Mouse (Mus musculus): ENCODE measurements around the gene Agtpbp1. TPM values are rescaled to one million over a fixed set of nuclear protein-coding genes. Genes with fewer than 3 reads are reported as not detected.
A peak's percentile ranks its signal among the peaks of the same experiment; 100 is the strongest.

Agtpbp1 gene
- polyA plus RNA-seq, 1 experiment from 2014 or later, result 10.6 TPM

- no peak overlapping the region for H3K27ac ChIP-seq (replicated peaks; ENCODE audit: low read depth, low read length)
- H3K4me2 ChIP-seq (ENCODE audit: low read depth, severe bottlenecking), result no peak overlapping the region
- no peak for DNase-seq (ENCODE audit: low spot score)
- WGBS, result 87% methylated on average over 5 of the region's 5 CpGs
- H3K4me3 ChIP-seq (ENCODE audit: low read depth, low read length), result no peak overlapping the region
- H3K36me3 ChIP-seq (ENCODE audit: control insufficient read depth, insufficient read depth, low read length), result no peaks in the 10 kb centered on the region
- no peaks in the 10 kb centered on the region for H3K9me3 ChIP-seq (ENCODE audit: control insufficient read depth, low read length)
- H3K27me3 ChIP-seq (ENCODE audit: control insufficient read depth, insufficient read depth, low read length), result no peaks in the 10 kb centered on the region
- no peak for ATAC-seq (ENCODE audit: insufficient number of reproducible peaks, low FRiP score, low TSS enrichment, low read depth)
- H3K4me1 ChIP-seq (ENCODE audit: control insufficient read depth, insufficient read depth, low read length), result no peaks in the 10 kb centered on the region
- no peak overlapping the region for H3K9ac ChIP-seq (ENCODE audit: low read length)
Measured at GRCm38 (mm10) chr13:59445179-59445578, 139.8 kb downstream of the Agtpbp1 start.

GRCm38 (mm10) chr13:59444371-59444770, 140.7 kb downstream of the Agtpbp1 start:
- H3K9me3 ChIP-seq (ENCODE audit: control insufficient read depth, low read length), result no peaks in the 10 kb centered on the region
- H3K4me3 ChIP-seq (ENCODE audit: low read depth, low read length), result no peak overlapping the region
- no peak overlapping the region for H3K27ac ChIP-seq (replicated peaks; ENCODE audit: low read depth, low read length)
- WGBS, result 85% methylated on average over 6 of the region's 6 CpGs
- DNase-seq (ENCODE audit: low spot score), result no peak
- H3K27me3 ChIP-seq (ENCODE audit: control insufficient read depth, insufficient read depth, low read length), result no peaks in the 10 kb centered on the region
- ATAC-seq (ENCODE audit: insufficient number of reproducible peaks, low FRiP score, low TSS enrichment, low read depth), result no peak
- no peak overlapping the region for H3K9ac ChIP-seq (ENCODE audit: low read length)
- no peaks in the 10 kb centered on the region for H3K4me1 ChIP-seq (ENCODE audit: control insufficient read depth, insufficient read depth, low read length)
- H3K36me3 ChIP-seq (ENCODE audit: control insufficient read depth, insufficient read depth, low read length), result no peaks in the 10 kb centered on the region
- no peak overlapping the region for H3K4me2 ChIP-seq (ENCODE audit: low read depth, severe bottlenecking)

- Histone ChIP-seq H3K9ac (ENCODE audit: low read length) (no peak overlapping the region), H3K27ac (replicated peaks; ENCODE audit: low read depth, low read length) (no peak overlapping the region), H3K27me3 (ENCODE audit: control insufficient read depth, insufficient read depth, low read length) (no peaks in the 10 kb centered on the region), H3K4me3 (ENCODE audit: low read depth, low read length) (no peak overlapping the region), H3K9me3 (ENCODE audit: control insufficient read depth, low read length) (no peaks in the 10 kb centered on the region), H3K4me1 (ENCODE audit: control insufficient read depth, insufficient read depth, low read length) (no peaks in the 10 kb centered on the region), H3K36me3 (ENCODE audit: control insufficient read depth, insufficient read depth, low read length) (no peaks in the 10 kb centered on the region), H3K4me2 (ENCODE audit: low read depth, severe bottlenecking) (no peak overlapping the region)
- DNase-seq (ENCODE audit: low spot score) (no peak), ATAC-seq (ENCODE audit: insufficient number of reproducible peaks, low FRiP score, low TSS enrichment, low read depth) (no peak)
- 65% methylated on average over 1 of the region's 1 CpGs for WGBS
Measured at GRCm38 (mm10) chr13:59439683-59440082, 145.3 kb downstream of the Agtpbp1 start.

GRCm38 (mm10) chr13:59434554-59434953, 150.5 kb downstream of the Agtpbp1 start:
- no peak overlapping the region for H3K4me2 ChIP-seq (ENCODE audit: low read depth, severe bottlenecking)
- no peaks in the 10 kb centered on the region for H3K9me3 ChIP-seq (ENCODE audit: control insufficient read depth, low read length)
- H3K36me3 ChIP-seq (ENCODE audit: control insufficient read depth, insufficient read depth, low read length), result no peaks in the 10 kb centered on the region
- ATAC-seq (ENCODE audit: insufficient number of reproducible peaks, low FRiP score, low TSS enrichment, low read depth) (no peak), DNase-seq (ENCODE audit: low spot score) (no peak)
- no peaks in the 10 kb centered on the region for H3K27me3 ChIP-seq (ENCODE audit: control insufficient read depth, insufficient read depth, low read length)
- 96% methylated on average over 1 of the region's 1 CpGs for WGBS
- H3K4me3 ChIP-seq (ENCODE audit: low read depth, low read length), result no peak overlapping the region
- 0 out of 2 replicates have a peak, but pooled peaks cover 4% of the 10 kb centered on the region for H3K4me1 ChIP-seq (ENCODE audit: control insufficient read depth, insufficient read depth, low read length)
- no peak overlapping the region for H3K9ac ChIP-seq (ENCODE audit: low read length)
- H3K27ac ChIP-seq (replicated peaks; ENCODE audit: low read depth, low read length), result no peak overlapping the region

- Histone ChIP-seq H3K27ac (replicated peaks; ENCODE audit: low read depth, low read length) (no peak overlapping the region), H3K4me1 (ENCODE audit: control insufficient read depth, insufficient read depth, low read length) (0 out of 2 replicates have a peak, but pooled peaks cover 4% of the 10 kb centered on the region), H3K27me3 (ENCODE audit: control insufficient read depth, insufficient read depth, low read length) (no peaks in the 10 kb centered on the region), H3K4me2 (ENCODE audit: low read depth, severe bottlenecking) (peak overlapping the region; percentile 32; the same call in 1 of the 2 replicates), H3K4me3 (ENCODE audit: low read depth, low read length) (no peak overlapping the region), H3K9me3 (ENCODE audit: control insufficient read depth, low read length) (no peaks in the 10 kb centered on the region), H3K9ac (ENCODE audit: low read length) (no peak overlapping the region), H3K36me3 (ENCODE audit: control insufficient read depth, insufficient read depth, low read length) (no peaks in the 10 kb centered on the region)
- DNase-seq (ENCODE audit: low spot score) (peak; percentile 68), ATAC-seq (ENCODE audit: insufficient number of reproducible peaks, low FRiP score, low TSS enrichment, low read depth) (no peak)
- WGBS, result 32% methylated on average over 18 of the region's 18 CpGs
Measured at GRCm38 (mm10) chr13:59431124-59431864, 153.7 kb downstream of the Agtpbp1 start.

GRCm38 (mm10) chr13:59429369-59429768, 155.7 kb downstream of the Agtpbp1 start:
- no peak overlapping the region for H3K4me2 ChIP-seq (ENCODE audit: low read depth, severe bottlenecking)
- 0 out of 2 replicates have a peak, but pooled peaks cover 4% of the 10 kb centered on the region for H3K4me1 ChIP-seq (ENCODE audit: control insufficient read depth, insufficient read depth, low read length)
- ATAC-seq (ENCODE audit: insufficient number of reproducible peaks, low FRiP score, low TSS enrichment, low read depth) (no peak), DNase-seq (ENCODE audit: low spot score) (no peak)
- WGBS, result 89% methylated on average over 6 of the region's 6 CpGs
- H3K36me3 ChIP-seq (ENCODE audit: control insufficient read depth, insufficient read depth, low read length), result no peaks in the 10 kb centered on the region
- H3K9ac ChIP-seq (ENCODE audit: low read length), result no peak overlapping the region
- no peak overlapping the region for H3K4me3 ChIP-seq (ENCODE audit: low read depth, low read length)
- no peak overlapping the region for H3K27ac ChIP-seq (replicated peaks; ENCODE audit: low read depth, low read length)
- no peaks in the 10 kb centered on the region for H3K9me3 ChIP-seq (ENCODE audit: control insufficient read depth, low read length)
- no peaks in the 10 kb centered on the region for H3K27me3 ChIP-seq (ENCODE audit: control insufficient read depth, insufficient read depth, low read length)

GRCm38 (mm10) chr13:59423871-59424270, 161.2 kb downstream of the Agtpbp1 start:
- H3K4me3 ChIP-seq (ENCODE audit: low read depth, low read length), result no peak overlapping the region
- H3K27ac ChIP-seq (replicated peaks; ENCODE audit: low read depth, low read length), result no peak overlapping the region
- DNase-seq (ENCODE audit: low spot score) (no peak), ATAC-seq (ENCODE audit: insufficient number of reproducible peaks, low FRiP score, low TSS enrichment, low read depth) (no peak)
- H3K27me3 ChIP-seq (ENCODE audit: control insufficient read depth, insufficient read depth, low read length), result no peaks in the 10 kb centered on the region
- H3K9ac ChIP-seq (ENCODE audit: low read length), result no peak overlapping the region
- no peaks in the 10 kb centered on the region for H3K9me3 ChIP-seq (ENCODE audit: control insufficient read depth, low read length)
- H3K36me3 ChIP-seq (ENCODE audit: control insufficient read depth, insufficient read depth, low read length), result no peaks in the 10 kb centered on the region
- 77% methylated on average over 5 of the region's 5 CpGs for WGBS
- no peak overlapping the region for H3K4me2 ChIP-seq (ENCODE audit: low read depth, severe bottlenecking)
- H3K4me1 ChIP-seq (ENCODE audit: control insufficient read depth, insufficient read depth, low read length), result no peaks in the 10 kb centered on the region

GRCm38 (mm10) chr13:59416530-59417230, 168.3 kb downstream of the Agtpbp1 start:
- WGBS, result 87% methylated on average over 15 of the region's 15 CpGs
- Histone ChIP-seq H3K4me3 (ENCODE audit: low read depth, low read length) (no peak overlapping the region), H3K9ac (ENCODE audit: low read length) (no peak overlapping the region), H3K4me1 (ENCODE audit: control insufficient read depth, insufficient read depth, low read length) (no peaks in the 10 kb centered on the region), H3K27me3 (ENCODE audit: control insufficient read depth, insufficient read depth, low read length) (no peaks in the 10 kb centered on the region), H3K4me2 (ENCODE audit: low read depth, severe bottlenecking) (no peak overlapping the region), H3K9me3 (ENCODE audit: control insufficient read depth, low read length) (no peaks in the 10 kb centered on the region), H3K27ac (replicated peaks; ENCODE audit: low read depth, low read length) (no peak overlapping the region), H3K36me3 (ENCODE audit: control insufficient read depth, insufficient read depth, low read length) (no peaks in the 10 kb centered on the region)
- no peak for DNase-seq (ENCODE audit: low spot score)
- no peak for ATAC-seq (ENCODE audit: insufficient number of reproducible peaks, low FRiP score, low TSS enrichment, low read depth)

Data from limb, embryonic 11.5 days (tissue).